Mouse (Mus musculus): ENCODE measurements around the gene Emg1.

Emg1 gene

GRCm38 (mm10) chr6:124658067-124658466 lies 53.9 kb downstream of the Emg1 start:
- in situ Hi-C loops (cut with MboI; ENCODE audit: unreplicated experiment in 2 of 2), result loop anchor here in 1 of 2 experiments (5.0 kb wide), 1 partner anchor 104 kb away; no protein-coding TSS in a partner anchor

- in situ Hi-C loops (cut with MboI; ENCODE audit: unreplicated experiment in 2 of 2), result loop anchor here in 1 of 2 experiments (5.0 kb wide), 1 partner anchor 106 kb away; no protein-coding TSS in a partner anchor
These were observed 56.1 kb downstream of the Emg1 start for GRCm38 (mm10) chr6:124655893-124656292.
